Mouse (Mus musculus): ENCODE results near the gene Tek. TPM values are rescaled to one million over a fixed set of nuclear protein-coding genes. Genes with fewer than 3 reads are reported as not detected.

The Tek gene
- total RNA-seq, 2 experiments from 2014 or later: 61.1 to 69.4 TPM

DNA sequence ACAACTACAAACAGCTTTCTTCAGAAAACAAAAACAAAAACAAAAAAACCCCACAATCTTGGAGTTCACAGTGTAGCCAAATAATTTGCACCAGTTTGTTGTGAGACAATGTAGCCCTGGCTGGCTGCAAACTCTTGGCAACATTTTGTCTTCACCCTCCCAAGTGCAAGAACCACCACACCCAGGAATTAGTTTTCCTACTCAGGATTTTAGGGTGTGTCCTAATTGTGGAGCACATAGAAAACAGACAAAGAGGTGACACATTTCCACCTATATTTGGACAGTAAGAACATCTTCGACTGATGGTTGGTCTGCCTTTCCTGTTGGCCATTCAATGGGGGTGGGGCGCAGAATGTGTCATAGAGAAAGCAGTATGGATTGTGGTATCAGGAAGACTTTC lies 46.8 kb downstream of the Tek start:
- intact Hi-C loops (cut with DNase I): no loop called here

DNA sequence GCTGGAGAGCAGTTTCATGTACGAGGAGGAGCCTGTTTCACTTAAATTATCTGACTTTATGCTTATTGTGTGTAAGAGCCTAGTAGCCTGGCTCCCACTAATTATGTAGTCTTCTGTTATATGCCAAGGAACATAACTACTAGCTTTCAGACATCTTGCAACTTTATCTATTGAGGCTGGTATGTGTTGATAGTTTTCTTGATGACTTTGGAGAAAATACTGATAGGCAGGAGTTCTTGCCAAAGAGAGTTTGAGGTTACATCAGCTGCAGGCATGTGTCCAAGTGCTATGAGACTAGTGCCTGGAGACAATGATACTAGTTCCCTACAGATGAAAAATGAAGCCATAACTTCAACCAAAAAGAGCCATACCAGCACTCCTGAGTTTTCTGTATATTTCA lies 64.1 kb downstream of the Tek start:
- peak; percentile 76 to 82 for DNase-seq
- intact Hi-C loops (cut with DNase I): no loop called here

More for the DNA sequence above, 46.8 kb downstream of the Tek start:
- DNase-seq: no peak

DNA sequence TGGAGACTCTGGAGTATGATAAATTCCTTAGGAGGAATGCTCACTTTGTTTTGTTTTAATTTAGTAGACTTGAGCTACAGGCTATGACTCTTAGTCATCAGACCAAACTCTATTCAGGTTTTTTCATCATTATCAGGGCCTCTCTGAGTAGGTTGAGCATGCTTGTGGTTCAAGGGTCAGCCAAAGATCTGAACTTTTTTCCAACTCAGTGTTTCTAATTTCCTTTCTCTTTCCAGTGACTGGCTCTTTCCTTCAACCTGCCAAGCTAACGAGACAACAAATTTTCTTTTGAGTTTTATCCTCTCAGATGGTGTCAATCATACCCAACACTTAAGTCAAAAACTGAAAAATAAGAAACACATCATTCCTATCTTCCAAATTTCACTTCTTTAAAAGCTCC lies 71.5 kb downstream of the Tek start:
- intact Hi-C loops (cut with DNase I): no loop called here
- no peak for DNase-seq

DNA sequence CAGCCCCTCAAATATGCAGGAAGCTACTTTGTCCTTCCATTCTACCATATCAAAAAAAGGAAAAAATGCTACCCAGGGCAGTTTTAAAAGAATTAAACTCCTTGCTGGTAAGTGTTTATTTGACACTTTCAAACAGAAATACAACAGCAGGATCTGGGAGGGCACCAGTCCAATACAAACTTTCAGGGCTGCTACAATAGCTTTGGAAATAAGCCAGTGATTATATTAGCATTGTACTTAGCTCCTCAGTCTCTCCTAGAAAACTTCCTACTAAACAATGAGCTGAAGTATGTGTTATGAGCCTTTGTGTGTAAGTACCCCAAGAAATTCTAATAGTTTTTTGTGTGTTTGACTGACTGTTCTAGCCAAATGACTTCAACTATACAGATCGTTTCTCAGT lies 87.8 kb downstream of the Tek start:
- DNase-seq: peak; percentile 37 to 39

DNA sequence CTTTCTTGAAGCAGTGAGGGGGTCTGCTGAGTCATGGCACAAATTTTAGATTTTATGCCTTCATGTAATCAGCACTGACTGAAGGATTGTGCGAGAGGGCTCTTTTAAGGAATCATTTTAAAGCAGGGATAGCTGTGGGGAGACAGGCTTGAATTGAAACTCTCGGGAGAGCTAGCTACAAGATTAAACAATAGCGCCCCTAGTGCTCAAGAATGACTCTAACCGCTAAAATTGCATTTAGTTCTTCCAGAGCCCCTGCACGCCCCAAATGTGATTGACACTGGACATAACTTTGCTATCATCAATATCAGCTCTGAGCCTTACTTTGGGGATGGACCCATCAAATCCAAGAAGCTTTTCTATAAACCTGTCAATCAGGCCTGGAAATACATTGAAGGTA lies 88.3 kb downstream of the Tek start:
- DNase-seq: peak in 1 of 2 experiments; percentile 22
- intact Hi-C loops (cut with DNase I): loop anchor here (1.0 kb wide), 1 partner anchor 158 kb away; no protein-coding TSS in a partner anchor

More for the DNA sequence above, 87.8 kb downstream of the Tek start:
- intact Hi-C loops (cut with DNase I): loop anchor here (1.0 kb wide), 1 partner anchor 158 kb away; no protein-coding TSS in a partner anchor

DNA sequence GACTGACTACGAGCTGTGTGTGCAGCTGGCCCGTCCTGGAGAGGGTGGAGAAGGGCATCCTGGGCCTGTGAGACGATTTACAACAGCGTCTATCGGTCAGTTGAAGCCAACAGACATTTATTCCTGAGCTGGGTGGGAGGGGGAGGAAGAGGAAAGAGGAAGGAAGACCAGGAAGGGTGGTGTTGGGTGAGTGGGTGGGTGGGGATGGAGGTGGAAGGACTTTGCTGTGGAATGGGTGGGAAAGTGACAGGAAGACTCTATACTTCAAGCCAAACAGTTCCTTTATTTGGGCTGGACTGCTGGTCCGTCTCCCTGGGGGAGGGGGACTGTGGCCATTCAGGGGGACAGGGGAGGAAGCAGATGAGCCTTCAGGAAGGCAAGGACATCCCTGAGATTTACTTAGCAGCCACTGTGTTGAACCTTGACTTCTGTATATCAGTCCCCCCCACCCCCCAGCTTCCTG lies 90.9 kb downstream of the Tek start:
- DNase-seq: peak; percentile 37 to 39
- intact Hi-C loops (cut with DNase I): loop anchor here (2.0 kb wide), 2 partner anchors 83 to 89 kb away; no protein-coding TSS in a partner anchor

DNA sequence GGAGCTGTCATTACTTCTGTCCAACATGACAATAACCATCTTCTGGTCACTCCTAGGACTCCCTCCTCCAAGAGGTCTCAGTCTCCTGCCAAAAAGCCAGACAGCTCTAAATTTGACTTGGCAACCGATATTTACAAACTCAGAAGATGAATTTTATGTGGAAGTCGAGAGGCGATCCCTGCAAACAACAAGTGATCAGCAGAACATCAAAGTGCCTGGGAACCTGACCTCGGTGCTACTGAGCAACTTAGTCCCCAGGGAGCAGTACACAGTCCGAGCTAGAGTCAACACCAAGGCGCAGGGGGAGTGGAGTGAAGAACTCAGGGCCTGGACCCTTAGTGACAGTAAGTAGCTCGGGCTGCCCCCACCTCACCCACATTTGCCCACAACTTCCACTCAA lies 98.0 kb downstream of the Tek start:
- intact Hi-C loops (cut with DNase I): no loop called here
- peak in 1 of 2 experiments; percentile 13 for DNase-seq

DNA sequence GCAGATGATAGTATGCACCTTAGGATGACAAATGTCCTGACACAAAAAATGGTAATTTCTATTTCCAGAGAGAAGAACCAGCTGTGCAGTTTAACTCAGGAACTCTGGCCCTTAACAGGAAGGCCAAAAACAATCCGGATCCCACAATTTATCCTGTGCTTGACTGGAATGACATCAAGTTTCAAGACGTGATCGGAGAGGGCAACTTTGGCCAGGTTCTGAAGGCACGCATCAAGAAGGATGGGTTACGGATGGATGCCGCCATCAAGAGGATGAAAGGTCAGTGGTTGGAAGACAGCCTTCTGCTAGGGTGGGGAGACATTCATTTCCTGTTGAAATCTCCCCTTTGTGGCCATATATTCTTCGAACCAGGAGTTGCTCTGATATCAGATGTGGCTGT lies 114.2 kb downstream of the Tek start:
- intact Hi-C loops (cut with DNase I): no loop called here
- DNase-seq: no peak

DNA sequence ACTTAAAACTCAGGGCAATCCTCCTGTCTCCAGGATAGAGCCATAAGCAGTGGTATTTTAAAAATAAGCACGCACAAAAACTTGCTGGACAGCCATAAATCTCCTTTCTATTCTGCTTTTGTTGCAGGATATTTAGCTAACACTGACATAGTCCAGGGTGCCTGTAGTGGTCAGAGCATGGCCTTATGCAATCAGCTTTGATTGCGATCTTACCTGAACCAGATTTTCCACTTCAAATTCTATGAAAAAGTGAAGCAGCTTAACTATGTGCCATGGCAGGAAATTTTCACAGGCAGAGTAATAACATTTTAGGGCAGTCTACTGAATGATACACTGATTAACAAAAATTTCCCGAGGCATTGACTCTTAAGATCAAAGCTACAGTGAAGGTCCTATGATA lies 115.2 kb downstream of the Tek start:
- no peak for DNase-seq
- intact Hi-C loops (cut with DNase I): no loop called here

DNA sequence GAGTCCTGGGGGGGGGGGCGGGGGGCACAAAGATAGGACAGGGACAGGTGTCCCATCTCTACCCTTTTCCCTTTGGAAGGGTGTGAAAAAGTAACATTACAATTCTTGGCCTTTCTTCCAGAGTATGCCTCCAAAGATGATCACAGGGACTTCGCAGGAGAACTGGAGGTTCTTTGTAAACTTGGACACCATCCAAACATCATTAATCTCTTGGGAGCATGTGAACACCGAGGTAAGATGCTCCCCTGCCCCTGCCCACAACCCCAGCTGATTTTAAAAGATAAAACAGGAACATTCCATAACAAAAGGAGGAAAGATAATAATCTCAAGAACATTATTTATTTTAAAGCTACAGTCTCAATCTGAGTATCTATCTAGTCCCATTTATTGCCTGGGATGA lies 116.1 kb downstream of the Tek start:
- intact Hi-C loops (cut with DNase I): no loop called here
- no peak for DNase-seq

DNA sequence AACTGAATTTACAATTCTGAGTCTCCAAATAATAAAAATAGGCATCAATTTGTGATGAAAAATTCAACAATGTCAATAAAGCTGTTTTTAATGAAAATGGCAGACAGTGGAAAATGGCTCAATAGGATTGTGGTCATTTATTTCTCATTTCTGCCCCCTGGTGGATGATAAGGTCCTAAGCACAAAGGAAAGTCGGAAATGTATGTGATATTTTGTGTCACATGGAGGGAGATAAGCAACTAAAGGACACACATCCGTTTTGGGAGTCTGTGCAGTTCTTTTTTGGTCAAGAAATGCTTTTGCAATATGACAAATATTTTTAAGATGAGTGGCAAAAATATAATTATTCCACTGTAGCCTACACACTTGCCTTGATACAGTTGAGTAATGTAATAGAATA lies 161.7 kb downstream of the Tek start:
- DNase-seq: peak; percentile 46 to 59
- intact Hi-C loops (cut with DNase I): loop anchor here (5.0 kb wide), 1 partner anchor 233 kb away; no protein-coding TSS in a partner anchor

DNA sequence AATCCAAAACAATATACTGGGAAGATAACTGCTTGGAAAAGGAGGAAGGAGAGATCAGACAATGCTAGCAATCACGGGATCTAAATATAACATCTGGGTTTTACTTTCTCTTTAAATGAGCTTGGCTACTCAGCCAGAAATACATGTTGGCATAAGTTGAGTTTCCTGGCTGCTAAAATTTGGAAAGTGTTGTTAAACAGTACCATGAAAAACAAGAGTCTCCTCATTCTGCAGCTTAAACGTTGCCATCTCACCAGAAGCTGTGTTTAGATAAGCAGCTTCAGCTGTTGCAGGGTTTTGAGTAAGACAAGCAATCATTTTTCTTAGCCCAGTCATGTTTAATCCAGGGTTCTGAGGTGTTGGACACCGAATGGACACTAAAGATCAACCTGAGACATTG lies 162.7 kb downstream of the Tek start:
- no peak for DNase-seq
- intact Hi-C loops (cut with DNase I): loop anchor here (5.0 kb wide), 1 partner anchor 234 kb away; no protein-coding TSS in a partner anchor

Other genes starting within 250 kb of the Tek start
- gene Gm10306, start 182.7 kb upstream of the Tek start, total RNA-seq (2021): not detected
- gene Caap1, start 182.5 kb upstream of the Tek start, total RNA-seq (2021): 1 to 10 TPM; 4.7 to 6.4 TPM
- gene Plaa, start 136.0 kb upstream of the Tek start, total RNA-seq (2021): 10 to 100 TPM; 48.7 to 49.1 TPM
- 1 to 10 TPM; 6.8 to 7.4 TPM for gene Ift74, start 124.8 kb upstream of the Tek start, total RNA-seq (2021)
- gene Lrrc19, start 89.1 kb upstream of the Tek start, total RNA-seq (2021): not detected
- not detected for gene Eqtn, start 189.6 kb downstream of the Tek start, total RNA-seq (2021)
- gene Mysm1, start 239.8 kb downstream of the Tek start, total RNA-seq (2021): 10 to 100 TPM; 13.4 to 15.7 TPM